Mouse (Mus musculus) heart, adult 2 months (tissue): Measurements from ENCODE around the gene Gldc.

Source experiments
- EP300 ChIP-seq: fragments of 200-500 bp; IDR thresholded peaks from 2 replicates; pipeline ENCODE4 v1.6.1; 2011; ENCODE audit warnings: low read depth, low read length, control low read depth; ENCODE audit not compliant: insufficient read depth
- POLR2A ChIP-seq: fragments of 200-500 bp; IDR thresholded peaks from 2 replicates; pipeline ENCODE4 v1.6.1; 2011; ENCODE audit warnings: mild to moderate bottlenecking, low read depth, low read length, control low read depth; ENCODE audit not compliant: insufficient read depth

- TF ChIP-seq EP300 (no peak), POLR2A (no peak)
Observed at GRCm38 (mm10) chr19:30206981-30207380, 31.8 kb upstream of the Gldc start.
